Mouse (Mus musculus) hematopoietic stem cell, adult 5-6 weeks (primary cell): ENCODE results near the gene Slc17a7. TPM values are rescaled to one million over a fixed set of nuclear protein-coding genes. Genes with fewer than 3 reads are reported as not detected.
"Not testable (repeated sequence)": the region's sequence is repeated elsewhere in the genome, so short reads cannot be mapped to it uniquely, and the experiment has no call there.

Experiments used
- ATAC-seq, 2 experiments: fragments of 125-278 bp in 1 of 2; replicated peaks in 1 of 2; 2 replicates each; pipeline ENCODE4 v1.8.0; 2016 to 2017; ENCODE audit warnings: inconsistent platforms in 2 of 2, mild to moderate bottlenecking in 2 of 2, moderate number of reproducible peaks in 2 of 2, low read depth in 1 of 2, moderate TSS enrichment in 1 of 2; ENCODE audit not compliant: low FRiP score in 2 of 2, poor library complexity in 2 of 2, severe bottlenecking in 2 of 2, insufficient read depth in 1 of 2, low TSS enrichment in 1 of 2
- total RNA-seq: library from RNA; stranded (forward); fragments of 172-1452, 232-1000 nt; gene quantifications from 2 replicates; pipeline ENCODE4 v1.2.3, GENCODE M21; 2017

Slc17a7 gene
- total RNA-seq, result 1.0 TPM in 1 of 2 replicates, not detected in the other

GRCm38 (mm10) chr7:45163735-45164490 lies at the start of gene Slc17a7:
Gene Slc17a7, plus strand, starts transcription at chr7:45163949.
- 0 out of 4 replicates have a peak, but pooled peaks of 1 of the 2 experiments have one; percentile 44 for ATAC-seq

DNA sequence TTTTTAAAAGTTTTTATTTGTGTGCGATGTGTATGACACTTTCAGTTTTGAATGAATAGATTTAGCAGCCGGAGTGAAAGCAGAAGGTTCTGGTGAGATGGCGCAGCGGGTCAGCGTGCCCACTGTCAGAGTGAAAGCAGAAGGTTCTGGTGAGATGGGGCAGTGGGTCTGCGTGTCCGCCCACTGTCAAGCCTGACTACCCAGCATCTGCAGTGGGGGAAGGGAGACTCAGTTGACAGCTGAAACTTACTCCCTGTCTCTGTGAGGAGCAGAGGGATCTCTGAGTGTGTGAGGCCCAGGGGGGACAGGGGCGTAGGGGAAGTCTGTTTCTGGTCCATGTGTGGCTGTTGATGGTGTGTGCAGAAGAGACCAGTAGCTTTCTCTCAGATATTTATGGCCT lies 46.2 kb upstream of the Slc17a7 start:
- ATAC-seq, result no peak

- no peak for ATAC-seq
Observed at GRCm38 (mm10) chr7:45118336-45118735, 45.4 kb upstream of the Slc17a7 start.

- ATAC-seq, result no peak
Observed at GRCm38 (mm10) chr7:45119780-45120709, 43.7 kb upstream of the Slc17a7 start.

DNA sequence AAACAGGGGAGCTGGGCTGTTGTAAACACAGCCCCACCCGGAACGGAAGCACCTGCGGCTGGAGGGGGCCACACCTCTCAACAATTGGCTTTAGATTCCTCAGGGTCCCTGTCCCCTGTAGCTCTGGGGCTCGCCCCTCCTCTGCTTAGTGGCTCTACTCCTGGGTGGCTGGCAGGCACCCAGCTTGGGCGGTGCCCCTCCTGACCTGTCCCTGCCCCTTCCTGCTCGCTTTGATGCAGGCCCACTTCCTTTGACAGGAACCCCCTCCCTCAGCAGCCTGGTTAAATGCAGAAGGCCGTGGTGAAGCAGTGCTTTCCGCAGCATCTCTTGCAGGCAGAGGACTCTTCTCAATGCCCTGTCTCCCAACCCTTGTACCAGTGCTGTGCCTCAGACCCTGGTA lies 42.3 kb upstream of the Slc17a7 start:
- ATAC-seq, result peak; percentile 40 to 48

DNA sequence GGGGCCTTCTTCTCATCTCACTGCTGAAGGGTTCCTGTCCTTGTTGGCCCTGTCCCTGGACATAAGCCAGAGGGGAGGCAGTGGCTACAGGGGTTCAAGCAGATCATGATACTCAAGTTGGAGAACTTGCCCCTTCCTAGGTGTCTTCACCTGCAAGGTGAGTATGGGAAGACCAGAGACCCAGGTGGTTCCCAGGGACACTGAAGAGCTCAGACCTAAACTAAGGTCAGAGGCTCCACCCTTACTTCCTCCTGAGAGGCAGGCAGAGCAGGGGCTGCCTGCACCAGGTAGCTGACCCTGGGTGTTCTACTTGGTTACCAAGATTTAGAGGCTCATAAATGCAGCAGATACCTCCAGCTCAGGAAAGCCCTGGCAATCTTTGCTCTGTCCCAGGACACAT lies 41.8 kb upstream of the Slc17a7 start:
- no peak for ATAC-seq

DNA sequence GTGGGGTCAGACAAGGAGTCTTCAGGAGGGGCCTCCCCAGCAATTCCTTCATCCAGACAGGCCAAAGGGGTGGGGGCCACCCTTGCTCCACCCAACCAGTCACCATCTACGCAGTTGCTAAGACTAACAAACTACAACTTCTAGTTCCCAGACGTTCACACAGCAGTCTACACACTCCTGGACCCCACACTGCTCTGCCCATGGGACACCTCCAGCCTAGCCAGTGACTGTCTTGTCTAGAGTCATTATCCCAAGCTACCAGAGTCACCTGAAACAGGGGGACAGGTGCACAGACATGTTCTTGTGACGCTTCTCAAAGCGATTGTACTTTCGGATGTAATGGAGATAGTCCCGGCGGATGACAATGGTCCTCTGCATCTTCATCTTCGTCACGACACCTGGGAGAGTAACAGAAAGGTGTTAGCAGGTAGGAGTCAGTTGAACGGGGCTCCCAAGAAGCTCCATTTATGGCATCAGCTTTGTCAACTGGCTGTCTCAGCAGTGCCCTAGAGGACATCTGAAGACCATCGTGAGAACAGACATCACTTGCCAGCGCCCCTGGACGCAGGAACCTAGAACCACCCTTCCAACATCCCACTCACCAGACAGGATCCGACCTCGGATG lies 41.1 kb upstream of the Slc17a7 start:
- no peak for ATAC-seq

DNA sequence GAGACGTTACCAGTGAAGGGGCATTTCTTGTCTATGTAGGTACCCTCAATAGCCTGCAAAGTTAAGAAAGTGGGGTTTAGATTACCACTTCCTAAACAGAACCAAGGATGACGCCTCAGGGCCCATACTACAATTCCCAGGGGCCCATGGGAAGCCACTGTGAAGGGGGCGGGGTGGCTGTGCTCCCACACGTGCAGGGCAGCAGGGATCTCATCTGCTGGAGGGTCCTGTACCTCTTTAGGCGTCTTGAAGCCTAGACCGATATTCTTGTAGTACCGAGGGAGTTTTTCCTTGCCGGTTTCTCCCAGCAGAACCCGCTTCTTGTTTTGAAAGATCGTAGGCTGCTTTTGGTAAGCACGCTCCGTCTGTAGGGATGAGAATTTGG lies 40.6 kb upstream of the Slc17a7 start:
- no peak for ATAC-seq

- peak; percentile 39 to 67 for ATAC-seq
Observed at GRCm38 (mm10) chr7:45124224-45125143, 39.3 kb upstream of the Slc17a7 start, which contains the start of gene Rps11. Gene Rps11, minus strand, starts transcription at chr7:45124439.

GRCm38 (mm10) chr7:45125144-45125600 lies 38.6 kb upstream of the Slc17a7 start:
- no peak for ATAC-seq

DNA sequence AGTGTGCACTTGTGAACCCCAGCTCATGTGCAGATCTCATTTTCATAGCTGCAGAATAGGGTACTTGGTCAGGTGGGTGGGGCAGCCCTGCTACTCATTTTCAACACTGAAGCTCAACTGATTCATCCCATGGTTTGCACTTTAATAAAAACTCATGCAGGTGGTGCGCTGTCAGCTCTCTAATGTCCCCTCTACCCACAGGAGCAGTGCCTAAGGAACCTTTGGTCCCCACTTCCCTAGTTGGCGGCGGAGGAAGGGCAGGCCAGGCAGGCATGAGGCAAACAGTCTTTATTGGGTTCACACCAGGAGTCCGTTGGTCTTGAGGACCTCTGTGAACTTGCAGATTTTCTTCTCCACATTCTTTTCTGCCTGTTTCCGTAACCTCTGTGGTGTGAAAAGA lies 38.1 kb upstream of the Slc17a7 start:
- ATAC-seq, result not testable (repeated sequence)

GRCm38 (mm10) chr7:45126147-45126843 lies 37.5 kb upstream of the Slc17a7 start:
- ATAC-seq, result no peak

DNA sequence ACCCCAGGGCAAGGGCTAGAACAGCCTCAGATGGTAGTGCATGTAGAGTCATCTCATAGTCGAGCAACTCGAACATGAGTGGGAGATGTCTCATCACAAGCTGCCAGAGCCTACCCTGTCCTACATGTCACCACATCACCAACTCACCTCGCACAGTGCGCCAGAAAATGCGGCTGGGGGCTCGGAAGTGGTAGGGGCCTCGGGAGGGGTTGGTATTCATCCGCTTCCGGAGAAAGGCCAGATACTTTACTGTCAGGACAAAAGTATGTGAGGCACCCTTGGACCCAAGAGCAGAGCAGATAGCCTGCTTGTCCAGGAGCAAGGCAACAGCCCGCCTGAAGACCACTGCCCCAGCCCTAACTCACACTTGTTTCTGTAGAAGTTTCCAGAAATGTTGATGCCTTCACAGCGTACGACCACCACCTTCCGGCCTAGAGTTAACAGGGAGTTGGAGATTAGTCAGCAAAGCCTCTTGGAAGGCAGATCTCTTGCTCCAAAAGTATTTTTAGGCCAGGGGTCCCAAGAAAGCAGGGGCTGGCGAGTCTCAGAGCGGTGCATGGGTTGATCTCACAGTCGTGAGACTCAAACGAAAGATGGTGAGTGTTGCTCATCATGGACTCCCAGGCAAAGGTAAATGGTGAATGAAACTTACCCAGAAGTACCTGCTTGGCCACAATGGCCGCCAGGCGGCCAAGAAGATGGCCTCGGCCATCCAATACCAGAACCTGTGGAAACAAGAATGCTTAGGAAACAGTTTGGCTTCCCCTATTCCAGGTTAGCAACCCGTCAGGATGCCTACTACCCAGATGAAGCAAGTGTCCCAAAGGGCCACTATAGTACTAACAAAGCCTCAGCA lies 36.7 kb upstream of the Slc17a7 start:
- ATAC-seq, result no peak

GRCm38 (mm10) chr7:45127700-45128224 lies 36.0 kb upstream of the Slc17a7 start:
- no peak for ATAC-seq

DNA sequence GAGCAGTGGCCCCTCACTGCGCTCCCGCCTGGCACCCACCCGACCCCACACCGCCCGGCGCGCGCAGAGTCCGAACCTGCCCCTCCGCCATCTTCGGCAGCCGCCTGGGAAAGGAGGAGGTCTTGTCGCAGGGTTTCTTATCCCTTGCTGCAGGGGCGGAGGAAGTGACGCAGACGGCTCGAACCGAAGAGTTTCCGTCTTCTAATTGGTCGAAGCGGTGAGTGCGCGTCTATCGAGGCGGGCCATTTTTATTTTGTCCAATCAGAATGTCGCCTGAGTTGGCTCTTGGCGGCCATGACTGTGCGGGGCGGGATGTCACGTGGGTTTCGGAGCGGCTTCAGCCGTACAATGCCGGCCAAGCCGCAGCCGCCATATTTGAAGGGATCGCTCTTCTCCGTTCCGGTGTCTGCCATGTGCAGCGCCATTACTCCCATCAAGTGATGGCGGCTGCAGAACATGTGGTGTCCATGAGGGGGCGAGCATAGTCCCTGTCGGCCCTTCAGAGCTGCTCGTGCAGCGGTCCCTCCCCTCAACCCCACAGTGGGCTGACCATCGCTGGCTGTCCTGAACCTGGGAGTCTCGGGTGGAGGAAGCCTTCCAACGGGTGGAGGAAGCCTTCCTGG lies 35.0 kb upstream of the Slc17a7 start, which contains the start of gene Rpl13a:
TSS of gene Rpl13a (minus strand) at position 138 of the 623 bp plus-strand sequence.
- peak; percentile 80 to 85 for ATAC-seq
